Mouse (Mus musculus) lung, postnatal 0 days (tissue): ENCODE measurements around the gene Lef1. TPM values are rescaled to one million over a fixed set of nuclear protein-coding genes. Genes with fewer than 3 reads are reported as not detected.

ENCODE experiments used
- ATAC-seq: fragments of 200-750 bp; cut with Nextera tagmentation; 2 replicates; pipeline ENCODE4 v1.8.0; 2017; ENCODE audit warnings: moderate library complexity
- DNase-seq: peaks from one replicate; pipeline ENCODE4 v3.0.0-alpha.2; 2016; ENCODE audit warnings: low spot score
- H3K27ac ChIP-seq: fragments of 300-500 bp; sonication (generic); 2 replicates; pipeline ENCODE4 v1.5.1; 2014; ENCODE audit warnings: antibody characterized with exemption, mild to moderate bottlenecking, low read length, mixed read lengths
- H3K27me3 ChIP-seq: fragments of 300-500 bp; sonication (generic); replicated peaks from 2 replicates; pipeline ENCODE4 v1.6.1; 2014; ENCODE audit warnings: low read length, mixed read lengths; ENCODE audit not compliant: insufficient read depth
- H3K36me3 ChIP-seq: fragments of 300-500 bp; sonication (generic); 2 replicates; pipeline ENCODE4 v1.6.1; 2014; ENCODE audit warnings: low read length, mixed read lengths; ENCODE audit not compliant: insufficient read depth
- H3K4me1 ChIP-seq: fragments of 300-500 bp; sonication (generic); 2 replicates; pipeline ENCODE4 v1.6.1; 2014; ENCODE audit warnings: antibody characterized with exemption, low read depth, low read length, mixed read lengths; ENCODE audit not compliant: insufficient read depth
- H3K4me2 ChIP-seq: fragments of 300-500 bp; sonication (generic); replicated peaks from 2 replicates; pipeline ENCODE4 v1.6.1; 2014; ENCODE audit warnings: low read depth, mild to moderate bottlenecking, low read length, moderate library complexity, mixed read lengths
- H3K4me3 ChIP-seq: fragments of 300-500 bp; sonication (generic); 2 replicates; pipeline ENCODE4 v1.5.1; 2014; ENCODE audit warnings: low read depth, low read length
- H3K9ac ChIP-seq: fragments of 300-500 bp; sonication (generic); replicated peaks from 2 replicates; pipeline ENCODE4 v1.6.1; 2014; ENCODE audit warnings: low read depth, mild to moderate bottlenecking
- H3K9me3 ChIP-seq: fragments of 300-500 bp; sonication (generic); 2 replicates; pipeline ENCODE4 v1.6.1; 2016; ENCODE audit warnings: low read length, mixed read lengths
- CTCF ChIP-seq: IDR thresholded peaks from 2 replicates; pipeline ENCODE4 v1.5.1; 2016; ENCODE audit warnings: antibody characterized with exemption, mild to moderate bottlenecking
- EP300 ChIP-seq: IDR thresholded peaks from 2 replicates; pipeline ENCODE4 v1.6.1; 2016; ENCODE audit warnings: antibody characterized with exemption, mild to moderate bottlenecking, control low read depth
- WGBS: fragments of 180-500 bp; shearing (Covaris S2); extraction: QIAGEN DNeasy Blood & Tissue Kit; methylation state at CpG from one replicate; pipeline ENCODE4 v1.1.7; 2014; 5-methylcytosine and 5-hydroxymethylcytosine counted together
- polyA plus RNA-seq: library from polyadenylated mRNA; unstranded; fragments of >200 nt; fragmentation: Nextera tagmentation; extraction: Ambion mirVana; gene quantifications from 2 replicates; pipeline ENCODE4 v1.2.1, GENCODE M21; 2015

The Lef1 gene
- polyA plus RNA-seq, 1 experiment from 2014 or later: 6.2 TPM

- Histone ChIP-seq H3K27me3 (no peaks in the 10 kb centered on the region), H3K36me3 (no peaks in the 10 kb centered on the region), H3K4me1 (no peaks in the 10 kb centered on the region), H3K9ac (no peak overlapping the region), H3K4me2 (no peak overlapping the region), H3K27ac (no peak overlapping the region), H3K9me3 (no peaks in the 10 kb centered on the region), H3K4me3 (no peak overlapping the region)
- DNase-seq (no peak), ATAC-seq (no peak)
- 67% methylated on average over 9 of the region's 9 CpGs for WGBS
- TF ChIP-seq EP300 (no peak), CTCF (no peak)
Measured at GRCm38 (mm10) chr3:131135434-131135833, 25.2 kb downstream of the Lef1 start.

GRCm38 (mm10) chr3:131136455-131136854 is 26.2 kb downstream of the Lef1 start:
- H3K4me2 ChIP-seq: no peak overlapping the region

GRCm38 (mm10) chr3:131137119-131137781 is 27.0 kb downstream of the Lef1 start:
- H3K36me3 ChIP-seq: no peaks in the 10 kb centered on the region
- no peaks in the 10 kb centered on the region for H3K4me1 ChIP-seq
- no peak overlapping the region for H3K4me2 ChIP-seq
- WGBS: 65% methylated on average over 18 of the region's 18 CpGs
- no peak overlapping the region for H3K4me3 ChIP-seq
- no peak for ATAC-seq
- H3K27me3 ChIP-seq: no peaks in the 10 kb centered on the region
- no peak overlapping the region for H3K9ac ChIP-seq
- TF ChIP-seq EP300 (no peak), CTCF (no peak)
- DNase-seq: no peak
- H3K9me3 ChIP-seq: no peaks in the 10 kb centered on the region
- no peak overlapping the region for H3K27ac ChIP-seq

More at GRCm38 (mm10) chr3:131136455-131136854, 26.2 kb downstream of the Lef1 start:
- H3K4me1 ChIP-seq: no peaks in the 10 kb centered on the region
- no peak overlapping the region for H3K4me3 ChIP-seq
- H3K27me3 ChIP-seq: no peaks in the 10 kb centered on the region
- 34% methylated on average over 8 of the region's 8 CpGs for WGBS
- DNase-seq (no peak), ATAC-seq (no peak)
- H3K9ac ChIP-seq: no peak overlapping the region
- H3K36me3 ChIP-seq: no peaks in the 10 kb centered on the region
- no peaks in the 10 kb centered on the region for H3K9me3 ChIP-seq
- no peak overlapping the region for H3K27ac ChIP-seq
- TF ChIP-seq EP300 (no peak), CTCF (no peak)

- no peaks in the 10 kb centered on the region for H3K4me1 ChIP-seq
- H3K27me3 ChIP-seq: no peaks in the 10 kb centered on the region
- H3K4me2 ChIP-seq: no peak overlapping the region
- TF ChIP-seq CTCF (no peak), EP300 (no peak)
- ATAC-seq: no peak
- H3K4me3 ChIP-seq: no peak overlapping the region
- no peak overlapping the region for H3K9ac ChIP-seq
- H3K9me3 ChIP-seq: no peaks in the 10 kb centered on the region
- WGBS: 75% methylated on average over 9 of the region's 9 CpGs
- no peak overlapping the region for H3K27ac ChIP-seq
- DNase-seq: no peak
- no peaks in the 10 kb centered on the region for H3K36me3 ChIP-seq
Measured at GRCm38 (mm10) chr3:131138224-131138623, 28.0 kb downstream of the Lef1 start.

- H3K9ac ChIP-seq: no peak overlapping the region
- no peaks in the 10 kb centered on the region for H3K27me3 ChIP-seq
- no peak for DNase-seq
- no peak for TF ChIP-seq CTCF
- no peaks in the 10 kb centered on the region for H3K36me3 ChIP-seq
- no peak overlapping the region for H3K4me2 ChIP-seq
- H3K4me1 ChIP-seq: no peaks in the 10 kb centered on the region
- no peak overlapping the region for H3K27ac ChIP-seq
- H3K4me3 ChIP-seq: no peak overlapping the region
- ATAC-seq: no peak
- H3K9me3 ChIP-seq: no peaks in the 10 kb centered on the region
- 83% methylated on average over 8 of the region's 8 CpGs for WGBS
Measured at GRCm38 (mm10) chr3:131138797-131139196, 28.5 kb downstream of the Lef1 start.

DNA sequence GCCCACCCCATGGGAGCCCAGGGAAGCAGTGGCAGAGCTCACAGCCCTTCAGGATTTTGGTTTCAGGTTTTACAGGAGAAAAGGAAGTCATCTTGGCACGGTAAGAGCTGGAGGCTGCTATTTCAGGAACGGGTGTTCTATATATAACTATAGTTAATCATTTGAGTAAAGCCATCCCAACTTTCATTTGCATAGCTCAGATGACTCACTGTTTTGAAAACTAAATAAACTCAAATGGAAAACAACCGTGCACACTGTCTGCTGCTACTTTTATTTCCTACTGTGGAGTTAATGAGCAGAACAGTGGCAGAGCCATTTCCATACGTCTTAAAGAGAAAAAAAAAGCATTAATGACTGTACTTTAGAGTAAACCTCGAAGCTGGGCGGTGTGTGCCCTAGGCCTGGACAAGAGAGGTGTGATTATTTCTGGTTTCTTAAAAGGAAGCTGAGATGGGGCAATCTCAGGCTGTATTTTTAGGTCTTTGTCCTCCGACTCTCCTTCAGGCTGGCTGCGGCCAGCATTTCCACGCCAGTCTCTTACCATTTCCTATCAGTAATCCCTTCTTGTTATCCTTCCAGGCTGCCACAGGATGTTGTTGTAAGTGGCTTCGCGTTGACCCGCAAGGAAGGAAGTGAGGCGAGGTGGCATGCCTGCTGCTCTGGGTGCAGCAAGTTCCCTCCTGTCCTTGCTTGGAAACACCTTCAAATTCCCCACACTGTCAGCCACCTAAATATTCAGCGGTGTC is 29.2 kb downstream of the Lef1 start:
- peak; percentile 26; the same call in 1 of the 2 replicates for ATAC-seq
- Histone ChIP-seq H3K4me2 (no peak overlapping the region), H3K9me3 (no peaks in the 10 kb centered on the region), H3K9ac (no peak overlapping the region), H3K27me3 (no peaks in the 10 kb centered on the region), H3K27ac (no peak overlapping the region), H3K4me3 (no peak overlapping the region), H3K4me1 (no peaks in the 10 kb centered on the region), H3K36me3 (no peaks in the 10 kb centered on the region)
- TF ChIP-seq EP300: no peak
- TF ChIP-seq CTCF: no peak
- DNase-seq: peak; percentile 57
- 39% methylated on average over 14 of the region's 14 CpGs for WGBS
